8 mouse cellular contexts compared by ENCODE assay signal in the genomic region with DNA sequence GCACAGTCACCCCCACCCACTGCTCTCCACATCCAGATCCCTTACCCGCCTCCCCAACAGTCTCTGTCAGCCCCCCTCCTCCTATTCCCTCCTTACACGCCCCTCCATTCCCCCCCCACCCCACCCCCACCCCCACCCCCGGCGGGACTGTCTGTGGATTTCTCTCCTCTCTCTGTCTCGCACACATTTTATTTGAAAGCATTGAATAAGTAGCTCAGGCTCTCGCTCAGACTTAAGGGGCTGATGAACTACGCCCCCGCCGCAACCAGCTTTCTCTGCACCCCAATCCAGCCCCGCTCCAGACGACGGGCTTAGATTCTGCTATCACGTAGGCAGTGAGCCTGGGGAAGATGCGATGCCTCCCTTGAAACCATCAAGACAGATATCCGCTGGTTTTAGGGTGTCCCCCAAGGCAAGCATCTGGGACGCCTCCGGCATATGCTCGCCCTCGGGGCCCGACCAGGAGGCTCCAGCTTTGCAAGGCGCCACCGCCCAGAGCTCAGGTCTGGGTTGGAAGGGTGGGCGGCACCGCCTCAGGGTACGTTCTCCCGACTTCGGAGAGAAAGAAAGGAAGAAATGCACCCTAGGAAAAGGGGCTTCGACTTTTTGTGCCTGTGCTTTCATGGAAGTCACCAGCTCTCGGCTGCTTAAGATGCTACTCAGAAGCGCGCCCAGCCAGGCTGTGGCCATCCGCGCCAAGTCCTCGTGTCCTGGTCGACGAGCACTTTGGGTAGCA. TPM values are rescaled to one million over a fixed set of nuclear protein-coding genes. Genes with fewer than 3 reads are reported as not detected.
DNase-seq lines count a peak whose midpoint lies in the region; ATAC-seq lines count a peak whose summit lies in the region.

No protein-coding gene starts in this region.

- peak overlapping the region; percentile 94 for H3K9ac ChIP-seq in embryonic facial prominence, embryonic 12.5 days

- H3K4me3 ChIP-seq in embryonic facial prominence, embryonic 12.5 days = peak overlapping the region; percentile 86
- peak overlapping the region; percentile 20 for H3K4me3 ChIP-seq in macrophage (ENCODE audit: inconsistent target)

- peaks cover 14% of the 10 kb centered on the region for H3K4me1 ChIP-seq in embryonic facial prominence, embryonic 12.5 days

- H3K79me2 ChIP-seq in macrophage (ENCODE audit: inconsistent target) = peaks cover 41% of the 10 kb centered on the region

- H3K36me3 ChIP-seq in embryonic facial prominence, embryonic 12.5 days = no peaks in the 10 kb centered on the region
- H3K36me3 ChIP-seq in macrophage (ENCODE audit: inconsistent target) = no peaks in the 10 kb centered on the region

- H3K9me3 ChIP-seq in embryonic facial prominence, embryonic 12.5 days = no peaks in the 10 kb centered on the region

- H3K27me3 ChIP-seq in embryonic facial prominence, embryonic 12.5 days = no peaks in the 10 kb centered on the region

- H3K4me2 ChIP-seq in embryonic facial prominence, embryonic 12.5 days (replicated peaks) = peak overlapping the region; percentile 87

- peak; percentile 62; the same call in 1 of the 2 replicates for ATAC-seq in embryonic facial prominence, embryonic 12.5 days (ENCODE audit: insufficient number of reproducible peaks, insufficient read depth, low FRiP score, low TSS enrichment)
- peak; percentile 40 to 49; a peak in 3 of 4 replicates for ATAC-seq in hematopoietic stem cell, adult 5-6 weeks (replicated peaks in 1 of 2; ENCODE audit: insufficient read depth in 1 of 2, low FRiP score in 2 of 2, low TSS enrichment in 1 of 2, low read depth in 1 of 2, poor library complexity in 2 of 2, severe bottlenecking in 2 of 2)

- peak overlapping the region; percentile 97 for H3K27ac ChIP-seq in embryonic facial prominence, embryonic 12.5 days
- peak overlapping the region; percentile 45 for H3K27ac ChIP-seq in macrophage

- under 1% methylated on average over 36 of the region's 36 CpGs for WGBS in embryonic facial prominence, embryonic 12.5 days
- under 1% methylated on average over 31 of the region's 36 CpGs for WGBS in macrophage (ENCODE audit: missing documents)

- DNase-seq in adrenal gland, adult 18-20 months (ENCODE audit: low spot score in 2 of 2) = peak; percentile 17 to 28
- no peak for DNase-seq in adrenal gland, postnatal 10 days
- peak; percentile 61 for DNase-seq in ES-CJ7 (ENCODE audit: low read depth, low spot score)
- peak; percentile 72 to 76 for DNase-seq in layer of hippocampus, postnatal 36 days
- DNase-seq in right cerebral cortex, postnatal 25 days = peak; percentile 75

RNA-seq across cellular contexts. Expression of a gene that starts 0.6 kb away (rescaled TPM):
- 1 to 10 TPM; 4.5 to 5.9 TPM for total RNA-seq in adrenal gland, adult 18-20 months (2021)
- 10 to 100 TPM; 17.6 to 29.6 TPM for total RNA-seq in adrenal gland, postnatal 10 days (2021)
- polyA plus RNA-seq in embryonic facial prominence, embryonic 12.5 days (2016; fragmentation: Nextera tagmentation; extraction: Ambion mirVana) = 146 and 177 TPM in 2 replicates
- 33.2 and 48.4 TPM in 2 replicates for total RNA-seq in hematopoietic stem cell, adult 5-6 weeks (2017)
- total RNA-seq in layer of hippocampus, postnatal 36 days (2021) = 100 to 1,000 TPM; 596 to 663 TPM
- total RNA-seq in macrophage (2018; cell fraction: chromatin; rRNA removed) = 10 to 100 TPM in 25 of 26 experiments, 1 to 10 TPM in 1; 7.7 to 59.8 (median 16.6) TPM
- total RNA-seq in macrophage (2018; cell fraction: cytosol; rRNA removed) = 100 to 1,000 TPM; 109 to 219 (median 156) TPM
- 10 to 100 TPM; 33.9 to 97.4 (median 63.7) TPM for total RNA-seq in macrophage (2018; cell fraction: nucleus; rRNA removed)
- 124 to 230 TPM (median 218 TPM) in 3 replicates for polyA plus RNA-seq in macrophage (2018)

Comparison
In these comparisons a context has a peak if more than half of its experiments do, and no peak if none do; other contexts are left out.
1. RNA of a gene that starts 0.6 kb away (total RNA-seq): 596 to 663 TPM in layer of hippocampus, postnatal 36 days; 33.2 to 48.4 TPM in hematopoietic stem cell, adult 5-6 weeks, 17.6 to 29.6 TPM in adrenal gland, postnatal 10 days and 4.5 to 5.9 TPM in adrenal gland, adult 18-20 months; every median in the first group is over 10 times any median in the second.